ENCODE assay signal across 22 mouse cellular contexts in the genomic region with DNA sequence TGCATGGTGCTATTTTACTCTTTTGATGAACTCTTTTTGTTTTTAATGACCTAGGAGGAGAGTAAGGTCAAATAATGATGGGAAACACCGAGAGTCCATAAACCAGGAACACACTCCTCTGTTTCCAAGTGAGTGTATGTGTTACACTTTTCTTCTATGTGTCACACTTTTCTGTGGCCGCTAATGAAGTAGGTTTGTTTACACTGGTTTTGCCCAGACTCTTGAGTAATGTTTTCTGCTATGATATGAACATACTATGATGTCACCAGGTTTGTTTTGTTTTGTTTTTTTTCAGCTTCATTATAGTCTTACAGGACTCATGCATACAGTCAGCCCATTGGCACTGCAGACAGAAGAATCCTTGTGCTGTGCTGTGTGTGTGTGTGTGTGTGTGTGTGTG.
"Had no signal": no experiment of that assay in that cellular context is flagged by ENCODE, and none has a peak within 500 bp of the region (broad histone marks: within the 10 kb centered on the region; RNA-seq: fewer than 3 reads in every experiment).

No protein-coding gene starts in this region.

- H3K27ac ChIP-seq: heart, adult 2 months; heart, embryonic 10.5 days; hindbrain, embryonic 10.5 days; hindbrain, embryonic 12.5 days; hindbrain, embryonic 14.5 days; intestine, embryonic 15.5 days; left cerebral cortex, adult 2 months; limb, embryonic 10.5 days; limb, embryonic 12.5 days; liver, embryonic 12.5 days; liver, embryonic 14.5 days had no signal

- H3K27me3 ChIP-seq: heart, embryonic 12.5 days; hindbrain, embryonic 12.5 days; intestine, embryonic 15.5 days; limb, embryonic 12.5 days; liver, embryonic 12.5 days had no signal

- H3K36me3 ChIP-seq: heart, embryonic 10.5 days; heart, embryonic 12.5 days; hindbrain, embryonic 10.5 days; hindbrain, embryonic 12.5 days; intestine, embryonic 15.5 days; limb, embryonic 10.5 days; limb, embryonic 12.5 days; liver, embryonic 12.5 days had no signal

- H3K4me3 ChIP-seq: heart, adult 2 months; heart, embryonic 10.5 days; heart, embryonic 12.5 days; hindbrain, embryonic 10.5 days; hindbrain, embryonic 12.5 days; intestine, embryonic 15.5 days; left cerebral cortex, adult 2 months; limb, embryonic 10.5 days; limb, embryonic 12.5 days; liver, embryonic 12.5 days had no signal

- DNase-seq: gastrocnemius, postnatal 14 days; gastrocnemius, postnatal 36 days; heart, adult 11 months; heart, adult 2 months; heart, postnatal 10 days; heart, postnatal 4 days; kidney, adult 18-20 months; kidney, adult 8-10 months; kidney, postnatal 10 days; kidney, postnatal 25 days; kidney, postnatal 4 days had no signal
